Mouse (Mus musculus) brain, embryonic 18.5 days (tissue): Measurements from ENCODE around the gene Tagln.

ENCODE experiments used
- DNase-seq: peaks from one replicate; pipeline ENCODE4 v3.0.0-alpha.2; 2012; ENCODE audit warnings: low read depth, low spot score

Gene Tagln

GRCm38 (mm10) chr9:45907078-45907428 lies 28.8 kb downstream of the Tagln start:
- no peak for DNase-seq

- peak; percentile 64 for DNase-seq
These were observed 29.3 kb downstream of the Tagln start, which contains the start of the genes Pcsk7 and Rnf214 for GRCm38 (mm10) chr9:45906355-45907077. Gene Pcsk7, plus strand, starts transcription at chr9:45906497. Gene Rnf214, minus strand, starts transcription at chr9:45906911.

GRCm38 (mm10) chr9:45905811-45906237 lies 30.0 kb downstream of the Tagln start:
- no peak for DNase-seq

GRCm38 (mm10) chr9:45905196-45905595 lies 30.7 kb downstream of the Tagln start:
- no peak for DNase-seq

- no peak for DNase-seq
These were observed 42.2 kb downstream of the Tagln start for GRCm38 (mm10) chr9:45893681-45894080.
